Mouse (Mus musculus): ENCODE results near the gene Arrdc2.

Arrdc2 gene

GRCm38 (mm10) chr8:70863956-70864711 lies 24.6 kb upstream of the Arrdc2 start:
- 2% methylated on average over 46 of the region's 46 CpGs for WGBS

GRCm38 (mm10) chr8:70862824-70863641 lies 23.5 kb upstream of the Arrdc2 start, which contains the start of gene Kcnn1:
Gene Kcnn1 (minus strand): TSS chr8:70863258.
- 2% methylated on average over 55 of the region's 55 CpGs for WGBS

GRCm38 (mm10) chr8:70857516-70857915 lies 18.0 kb upstream of the Arrdc2 start:
- 32% methylated on average over 4 of the region's 4 CpGs for WGBS

GRCm38 (mm10) chr8:70856541-70857197 lies 17.1 kb upstream of the Arrdc2 start:
- WGBS: 5% methylated on average over 33 of the region's 33 CpGs

- 73% methylated on average over 5 of the region's 5 CpGs for WGBS
Measured at GRCm38 (mm10) chr8:70856028-70856427, 16.5 kb upstream of the Arrdc2 start.

- 88% methylated on average over 2 of the region's 2 CpGs for WGBS
Measured at GRCm38 (mm10) chr8:70853863-70854262, 14.3 kb upstream of the Arrdc2 start.

- 94% methylated on average over 41 of the region's 41 CpGs for WGBS
Measured at GRCm38 (mm10) chr8:70852595-70853231, 13.2 kb upstream of the Arrdc2 start.

GRCm38 (mm10) chr8:70851837-70852236 lies 12.3 kb upstream of the Arrdc2 start:
- 81% methylated on average over 6 of the region's 6 CpGs for WGBS

- WGBS: 92% methylated on average over 4 of the region's 4 CpGs
Measured at GRCm38 (mm10) chr8:70850947-70851346, 11.4 kb upstream of the Arrdc2 start.

- WGBS: 85% methylated on average over 7 of the region's 7 CpGs
Measured at GRCm38 (mm10) chr8:70850132-70850845, 10.8 kb upstream of the Arrdc2 start.

- 85% methylated on average over 3 of the region's 3 CpGs for WGBS
Measured at GRCm38 (mm10) chr8:70849333-70849990, 9.9 kb upstream of the Arrdc2 start.

- WGBS: 59% methylated on average over 15 of the region's 15 CpGs
Measured at GRCm38 (mm10) chr8:70846371-70847154, 7.0 kb upstream of the Arrdc2 start.

- 54% methylated on average over 5 of the region's 5 CpGs for WGBS
Measured at GRCm38 (mm10) chr8:70845108-70845507, 5.6 kb upstream of the Arrdc2 start.

GRCm38 (mm10) chr8:70844523-70844922 lies 5.0 kb upstream of the Arrdc2 start:
- WGBS: 14% methylated on average over 6 of the region's 6 CpGs

GRCm38 (mm10) chr8:70843941-70844340 lies 4.4 kb upstream of the Arrdc2 start:
- WGBS: 90% methylated on average over 8 of the region's 8 CpGs

- WGBS: 88% methylated on average over 5 of the region's 5 CpGs
Measured at GRCm38 (mm10) chr8:70843214-70843773, 3.8 kb upstream of the Arrdc2 start.

GRCm38 (mm10) chr8:70842484-70842883 lies 3.0 kb upstream of the Arrdc2 start:
- WGBS: 79% methylated on average over 25 of the region's 25 CpGs

- 38% methylated on average over 22 of the region's 22 CpGs for WGBS
Measured at GRCm38 (mm10) chr8:70841147-70842072, 1.9 kb upstream of the Arrdc2 start.
